ENCODE assay signal across 8 mouse cellular contexts in genomic region chr7:41599034-41599813, GRCm38 (mm10). TPM values are rescaled to one million over a fixed set of nuclear protein-coding genes. Genes with fewer than 3 reads are reported as not detected.
DNase-seq lines count a peak whose midpoint lies in the region; ATAC-seq and TF ChIP-seq lines count a peak whose summit lies in the region.

2610021A01Rik (plus strand) TSS chr7:41599230.

- H3K27me3 ChIP-seq in hindbrain, postnatal 0 days (ENCODE audit: insufficient read depth, low read length) = 0 out of 2 replicates have a peak, but pooled peaks cover 3% of the 10 kb centered on the region

- no peaks in the 10 kb centered on the region for H3K36me3 ChIP-seq in hindbrain, postnatal 0 days (ENCODE audit: insufficient read depth, low read length)

- peak within 1 kb of the TSS; percentile 76 for H3K4me2 ChIP-seq in hindbrain, postnatal 0 days (ENCODE audit: low read depth, low read length)

- TF ChIP-seq CTCF in gastrocnemius, adult 2 months (IDR thresholded peaks at IDR 0.05) = no peak
- TF ChIP-seq CTCF in hindbrain, postnatal 0 days (IDR thresholded peaks at IDR 0.05; ENCODE audit: low read depth) = peak; percentile 40
- TF ChIP-seq CTCF in left cerebral cortex, adult 2 months (IDR thresholded peaks at IDR 0.05) = no peak; the same call in 1 of the 2 replicates

- ATAC-seq in common myeloid progenitor, adult 5-6 weeks (replicated peaks; ENCODE audit: low read depth, poor library complexity, severe bottlenecking) = peak; percentile 97
- ATAC-seq in hindbrain, postnatal 0 days = peak; percentile 99
- peak; percentile 98 for ATAC-seq in megakaryocyte, adult 5-6 weeks (ENCODE audit: poor library complexity, severe bottlenecking)

- DNase-seq in ZHBTc4 (ENCODE audit: low read depth, low spot score) = peak; percentile 98
- peak; percentile 92 for DNase-seq in gastrocnemius, adult 2 months
- DNase-seq in hindbrain, postnatal 0 days (ENCODE audit: low spot score) = peak; percentile 98
- peak; percentile 89 to 92 for DNase-seq in left cerebral cortex, adult 2 months (ENCODE audit: extremely low spot score in 1 of 2, low spot score in 2 of 2)
- DNase-seq in right cerebral cortex, adult 2 months (ENCODE audit: low spot score in 2 of 2) = peak; percentile 92 to 97
- DNase-seq in urinary bladder, postnatal 14 days (ENCODE audit: low spot score) = peak; percentile 92

- peak within 1 kb of the TSS; percentile 59 for H3K9ac ChIP-seq in hindbrain, postnatal 0 days (replicated peaks; ENCODE audit: low read length)

- WGBS in hindbrain, postnatal 0 days = under 1% methylated on average over 41 of the region's 41 CpGs

- intact Hi-C loops in gastrocnemius, adult 2 months (cut with DNase I) = loop anchor here (2.0 kb wide), 2 partner anchors 36 to 100 kb away; partner anchors contain the start of genes AW146154 and Gm20449
- intact Hi-C loops in left cerebral cortex, adult 2 months (cut with DNase I) = loop anchor here (1.0 kb wide), 2 partner anchors 33 to 100 kb away; partner anchors contain the start of genes AW146154 and Gm20449

- H3K9me3 ChIP-seq in hindbrain, postnatal 0 days (ENCODE audit: low read length) = no peaks in the 10 kb centered on the region

- H3K4me1 ChIP-seq in hindbrain, postnatal 0 days (ENCODE audit: insufficient read depth, low read length) = no peaks in the 10 kb centered on the region

- peak within 1 kb of the TSS; percentile 86 for H3K4me3 ChIP-seq in gastrocnemius, adult 2 months
- H3K4me3 ChIP-seq in hindbrain, postnatal 0 days (ENCODE audit: low read length) = peak within 1 kb of the TSS; percentile 64
- H3K4me3 ChIP-seq in left cerebral cortex, adult 2 months = peak within 1 kb of the TSS; percentile 74

- peak within 1 kb of the TSS; percentile 89 for H3K27ac ChIP-seq in gastrocnemius, adult 2 months
- peak within 1 kb of the TSS; percentile 67 for H3K27ac ChIP-seq in hindbrain, postnatal 0 days
- H3K27ac ChIP-seq in left cerebral cortex, adult 2 months = peak within 1 kb of the TSS; percentile 70

RNA-seq across cellular contexts. Expression of gene 2610021A01Rik, which starts in this region (rescaled TPM):
- total RNA-seq in common myeloid progenitor, adult 5-6 weeks (2017) = 31.3 and 36.4 TPM in 2 replicates
- 10 to 100 TPM in 1 of 2 experiments, 1 to 10 TPM in 1; 9.7 to 10.5 TPM for total RNA-seq in gastrocnemius, adult 2 months (2021)
- total RNA-seq in hindbrain, postnatal 0 days (2014; rRNA removed) = 22.0 and 28.6 TPM in 2 replicates
- polyA plus RNA-seq in hindbrain, postnatal 0 days (2015; fragmentation: Nextera tagmentation; extraction: Ambion mirVana) = 7.6 and 8.3 TPM in 2 replicates
- total RNA-seq in left cerebral cortex, adult 2 months (2021) = 10 to 100 TPM; 30.4 to 34.1 TPM
- 10.3 and 10.6 TPM in 2 replicates for total RNA-seq in megakaryocyte, adult 5-6 weeks (2015)
- 7.8 and 8.7 TPM in 2 replicates for total RNA-seq in megakaryocyte, adult 5-6 weeks (2017)

Comparison
In these comparisons a context has a peak if more than half of its experiments do, and no peak if none do; other contexts are left out.
1. Peak in every context shown above with its lines: DNase-seq, ATAC-seq, H3K4me3 ChIP-seq and H3K27ac ChIP-seq.